Mouse (Mus musculus) gastrocnemius, postnatal 10 days (tissue): ENCODE measurements around the gene Phf20. TPM values are rescaled to one million over a fixed set of nuclear protein-coding genes. Genes with fewer than 3 reads are reported as not detected.

ENCODE experiments used
- DNase-seq: peaks from one replicate; pipeline ENCODE4 v3.0.0; 2021; ENCODE audit warnings: mixed read lengths
- microRNA-seq, 2 experiments: library from miRNA; unstranded; fragments of <30 nt; microRNA quantifications; one replicate each; pipeline ENCODE4 v1.2.0; 2021
- total RNA-seq, 2 experiments: library from RNA; stranded (reverse); gene quantifications; 2 replicates each; pipeline ENCODE4 v1.2.3; 2021

Gene Phf20
- total RNA-seq, 2 experiments from 2014 or later = 25.1 to 27.3 TPM

DNA sequence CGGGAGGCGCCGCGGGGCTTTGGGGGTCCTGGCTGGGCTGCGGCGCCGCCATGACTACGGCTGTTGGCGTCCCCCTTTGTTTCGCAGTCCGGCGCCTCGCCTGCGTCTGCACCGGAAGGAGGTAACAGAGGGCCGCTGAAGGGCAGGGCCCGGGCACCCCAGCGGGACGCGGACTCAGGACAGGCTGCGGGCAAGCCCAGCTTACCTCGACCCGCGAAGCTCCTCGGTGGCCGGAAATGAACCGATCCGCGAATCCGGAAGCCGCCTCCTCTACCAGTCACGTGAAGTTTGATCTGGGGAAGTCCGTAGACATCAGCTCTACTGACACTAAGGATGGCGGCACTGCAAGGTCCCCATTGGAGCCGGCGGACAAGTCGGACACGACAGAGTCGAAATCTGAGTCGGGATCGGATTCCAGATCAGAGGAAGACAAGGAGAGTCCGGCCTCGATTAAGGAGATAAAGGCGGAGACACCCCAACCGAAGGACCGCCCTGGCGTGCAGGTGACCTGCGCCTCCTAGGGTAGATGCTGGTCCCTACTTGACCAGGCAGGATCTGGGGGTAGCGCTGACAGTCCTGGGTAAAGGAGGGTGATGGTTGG is 116.1 kb downstream of the Phf20 start, which contains the start of the genes Cnbd2 and Scand1:
Cnbd2 (plus strand) TSS at position 3 of the 601 bp plus-strand sequence.
Scand1 (minus strand) TSS at position 408 of the 601 bp plus-strand sequence.
- peak; percentile 74 for DNase-seq

- DNase-seq = no peak
Observed at GRCm38 (mm10) chr2:156313153-156313552, 116.9 kb downstream of the Phf20 start.

- DNase-seq = no peak
Observed at GRCm38 (mm10) chr2:156314811-156315210, 118.5 kb downstream of the Phf20 start.

- no peak for DNase-seq
Observed at GRCm38 (mm10) chr2:156318491-156318890, 122.2 kb downstream of the Phf20 start.

DNA sequence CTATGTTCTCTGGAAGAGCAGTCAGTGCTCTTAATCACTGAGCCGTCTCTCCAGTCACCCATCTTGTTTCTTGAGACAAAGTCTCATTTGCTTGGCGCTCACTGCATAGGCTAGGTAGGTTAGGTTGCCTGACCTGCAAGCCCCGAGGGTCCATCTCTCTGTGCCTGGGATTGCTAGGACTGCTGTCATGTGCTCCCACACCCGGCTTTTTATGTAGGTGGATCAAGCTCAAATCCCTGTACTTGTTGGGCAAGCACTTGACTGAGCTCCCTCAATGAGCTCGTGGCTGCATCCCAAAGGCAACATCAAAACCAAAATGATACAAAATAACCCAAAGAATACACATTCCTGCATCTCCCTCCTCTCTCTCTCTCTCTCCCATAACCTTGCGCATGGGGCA is 125.3 kb downstream of the Phf20 start:
- no peak for DNase-seq

GRCm38 (mm10) chr2:156324116-156324588 is 127.9 kb downstream of the Phf20 start:
- no peak for DNase-seq

- DNase-seq = peak; percentile 26
Observed at GRCm38 (mm10) chr2:156324681-156325080, 128.4 kb downstream of the Phf20 start.

DNA sequence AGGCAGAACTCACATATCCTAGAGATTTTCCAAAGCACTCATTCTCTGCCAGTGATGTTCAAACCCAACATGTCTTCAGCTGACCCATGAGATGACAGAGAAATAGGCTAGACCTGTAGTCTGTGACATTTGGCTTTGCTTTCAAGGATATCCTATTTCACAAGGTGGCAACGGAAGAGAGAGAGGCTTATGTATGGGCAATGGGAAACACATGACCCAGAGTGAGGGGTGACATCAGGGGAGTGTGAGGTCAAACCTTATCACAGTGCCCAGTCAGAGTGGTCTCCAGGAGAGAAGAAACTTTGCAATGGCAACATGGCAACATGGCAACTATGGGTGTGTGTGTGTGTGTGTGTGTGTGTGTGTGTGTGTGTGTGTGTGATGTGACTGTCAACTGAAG is 134.4 kb downstream of the Phf20 start:
- no peak for DNase-seq

DNA sequence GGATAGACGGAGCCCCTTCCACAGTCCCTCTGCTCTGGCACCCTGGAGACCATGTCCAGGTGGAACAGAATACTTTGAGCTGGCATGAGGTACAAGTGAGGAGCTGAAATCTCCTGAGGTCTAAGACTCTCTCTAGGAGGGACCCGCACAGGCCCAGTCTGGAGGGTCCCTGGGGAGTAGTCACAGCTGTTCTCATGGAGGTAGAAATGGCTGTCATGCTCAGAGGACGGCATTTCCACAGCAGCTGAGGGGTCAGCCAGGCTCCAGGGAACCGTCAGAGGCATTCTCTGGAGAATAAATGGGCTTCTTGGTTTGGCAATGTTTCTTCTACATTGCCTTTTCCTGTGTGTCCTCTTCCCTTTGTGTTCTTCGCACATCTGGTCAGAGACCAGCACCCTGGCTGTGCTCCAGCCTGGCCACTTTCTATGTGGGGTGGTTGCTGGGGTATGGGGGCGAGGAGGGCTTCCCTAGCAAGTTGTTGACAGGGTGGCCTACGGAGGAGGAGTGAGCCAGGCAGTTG is 135.2 kb downstream of the Phf20 start:
- no peak for DNase-seq

DNA sequence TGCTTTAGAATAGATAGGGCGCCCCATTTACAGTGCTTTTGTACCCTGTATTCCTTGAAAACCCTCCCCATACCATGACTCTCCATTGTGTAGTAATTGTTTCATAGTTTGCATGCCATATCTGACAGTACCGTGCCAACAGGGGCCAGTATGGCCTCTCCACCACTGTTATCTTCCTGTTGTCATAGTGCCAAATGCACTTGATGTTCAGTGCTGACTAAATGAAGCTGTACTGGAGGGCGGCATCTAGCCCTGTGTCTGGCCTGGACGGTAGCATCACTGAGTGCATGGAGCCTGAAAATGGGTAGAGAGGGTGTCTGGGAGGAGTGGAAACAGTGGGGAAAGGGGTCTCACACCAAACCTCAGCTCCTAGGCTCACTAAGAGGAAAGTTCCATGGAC is 143.8 kb downstream of the Phf20 start:
- DNase-seq = no peak

GRCm38 (mm10) chr2:156344775-156345532 is 148.7 kb downstream of the Phf20 start:
- peak; percentile 34 for DNase-seq

DNA sequence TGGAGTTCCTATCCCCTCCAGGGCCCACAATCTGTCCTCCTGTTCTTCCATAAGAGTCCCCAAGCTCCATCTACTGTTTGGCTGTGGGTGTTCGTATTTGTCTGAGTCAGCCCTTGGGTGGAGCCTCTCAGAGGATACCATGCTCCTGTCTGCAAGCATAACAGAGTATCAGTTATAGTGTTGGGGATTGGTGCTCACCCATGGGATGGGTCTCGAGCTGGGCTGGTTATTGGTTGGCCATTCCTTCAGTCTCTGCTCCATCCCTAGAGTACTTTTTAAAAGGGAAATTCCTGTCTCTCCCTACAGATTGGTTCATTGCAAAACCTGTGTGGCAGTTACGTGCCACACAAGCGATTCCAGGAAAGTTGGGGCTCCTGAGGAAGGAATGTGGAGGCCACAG is 152.5 kb downstream of the Phf20 start:
- DNase-seq = no peak

- no peak for DNase-seq
Observed at GRCm38 (mm10) chr2:156349286-156349848, 153.1 kb downstream of the Phf20 start.

GRCm38 (mm10) chr2:156351243-156351642 is 155.0 kb downstream of the Phf20 start:
- no peak for DNase-seq

- no peak for DNase-seq
Observed at GRCm38 (mm10) chr2:156352413-156353165, 156.3 kb downstream of the Phf20 start.

DNA sequence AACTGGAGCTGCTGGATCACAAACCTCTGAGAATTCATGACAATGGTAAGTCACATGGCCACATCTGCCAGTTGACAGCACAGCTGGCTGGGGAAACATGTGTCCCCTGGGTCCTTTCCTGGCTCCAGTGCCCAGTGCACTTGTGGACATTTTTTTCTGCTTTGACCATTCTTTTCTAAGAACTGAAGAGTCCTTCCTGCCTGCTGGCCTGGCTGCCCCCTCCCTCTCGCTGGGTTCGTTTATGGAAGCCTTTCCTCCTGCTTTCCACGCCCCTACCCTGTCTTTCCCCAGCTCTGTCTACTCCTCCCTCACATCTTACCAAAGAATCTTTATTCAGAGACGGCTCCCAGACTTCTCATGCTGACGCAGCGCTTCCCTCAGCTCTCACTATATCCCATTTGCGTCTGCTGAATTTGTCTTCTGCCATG is 157.0 kb downstream of the Phf20 start:
- peak; percentile 53 for DNase-seq

DNA sequence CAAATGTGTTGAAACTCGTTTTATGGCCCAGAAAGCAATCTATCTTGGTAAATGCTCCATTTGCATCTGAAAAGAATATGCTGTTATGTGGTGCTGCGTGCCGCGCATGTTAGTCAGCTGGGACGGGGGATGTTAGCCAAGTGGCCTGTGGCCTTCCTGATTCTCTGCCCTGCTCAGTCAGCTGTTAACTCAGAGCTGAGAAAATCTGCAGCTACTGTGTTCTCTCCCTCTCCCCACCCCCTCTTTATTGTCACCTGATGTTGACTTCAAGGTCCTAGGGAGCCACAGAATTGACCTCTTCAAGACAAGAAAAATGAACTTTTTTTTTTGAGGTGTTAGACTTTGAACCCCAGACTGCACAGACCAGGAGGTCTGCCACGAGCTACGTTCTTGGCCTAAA is 159.8 kb downstream of the Phf20 start:
- peak; percentile 30 for DNase-seq

Small RNA genes lying within 50 kb of the gene (microRNA-seq; reads per million reads assigned to microRNA genes)
- gene Gm22759 = 0 reads per million in 2 experiments

Other genes starting within 250 kb of the Phf20 start
- 10 to 100 TPM in 1 of 2 experiments, 1 to 10 TPM in 1; 7.8 to 11.7 TPM for gene Cep250, start 240.0 kb upstream of the Phf20 start, total RNA-seq
- gene 6430550D23Rik, start 188.5 kb upstream of the Phf20 start, total RNA-seq = under 1 TPM; 0.49 to 0.63 TPM
- 10 to 100 TPM; 78.1 to 84.4 TPM for gene Ergic3, start 188.4 kb upstream of the Phf20 start, total RNA-seq
- not detected for gene Fer1l4, start 143.5 kb upstream of the Phf20 start, total RNA-seq
- gene Spag4, start 131.3 kb upstream of the Phf20 start, total RNA-seq = under 1 TPM; 0.85 to 0.86 TPM
- gene Cpne1, start 84.5 kb upstream of the Phf20 start, total RNA-seq = 10 to 100 TPM; 14.5 to 15.1 TPM
- gene Rbm12, start 84.5 kb upstream of the Phf20 start, total RNA-seq = 10 to 100 TPM; 13.9 to 17.9 TPM
- 10 to 100 TPM; 12.8 to 13.4 TPM for gene Gm28036, start 69.4 kb upstream of the Phf20 start, total RNA-seq
- 100 to 1,000 TPM; 207 to 226 TPM for gene Romo1, start 52.4 kb upstream of the Phf20 start, total RNA-seq
- gene Nfs1, start 52.3 kb upstream of the Phf20 start, total RNA-seq = 10 to 100 TPM; 48.4 to 55.1 TPM
- 100 to 1,000 TPM; 139 to 199 TPM for gene Rbm39, start 16.2 kb upstream of the Phf20 start, total RNA-seq
- 1 to 10 TPM; 1.5 to 1.7 TPM for gene Cnbd2, start 115.8 kb downstream of the Phf20 start, total RNA-seq
- 10 to 100 TPM; 65.9 to 66.4 TPM for gene Scand1, start 116.2 kb downstream of the Phf20 start, total RNA-seq
- gene Epb41l1, start 224.4 kb downstream of the Phf20 start, total RNA-seq = 10 to 100 TPM; 16.1 to 18.9 TPM